15 mouse cellular contexts compared by ENCODE assay signal in the genomic region with DNA sequence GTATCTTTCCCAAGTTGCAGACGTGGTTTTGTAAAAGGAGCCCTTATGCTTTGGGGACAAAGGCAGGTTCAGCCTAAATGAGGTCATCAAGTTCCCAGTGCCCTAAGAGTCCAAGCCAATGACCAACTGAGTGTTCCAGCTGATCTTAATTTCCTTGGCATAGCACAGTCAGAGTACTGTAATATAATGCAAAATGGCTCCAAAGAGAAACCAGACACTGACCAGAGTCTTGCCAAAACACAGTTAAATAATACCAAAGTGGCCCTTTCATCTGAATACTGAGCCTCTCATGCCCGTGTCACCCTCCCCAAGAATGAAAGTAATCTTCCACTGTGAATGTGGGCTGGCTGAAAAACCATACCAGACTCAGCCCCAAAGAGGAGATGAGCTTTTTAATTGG. TPM values are rescaled to one million over a fixed set of nuclear protein-coding genes. Genes with fewer than 3 reads are reported as not detected.
DNase-seq lines count a peak whose midpoint lies in the region; ATAC-seq lines count a peak whose summit lies in the region.
"Had no signal": no experiment of that assay in that cellular context is flagged by ENCODE, and none has a peak within 500 bp of the region (broad histone marks: within the 10 kb centered on the region; RNA-seq: fewer than 3 reads in every experiment).

No protein-coding gene starts in this region.

- H3K9me3 ChIP-seq in heart, embryonic 10.5 days = no peaks in the 10 kb centered on the region
- no peaks in the 10 kb centered on the region for H3K9me3 ChIP-seq in kidney, embryonic 15.5 days (replicated peaks)
- no peaks in the 10 kb centered on the region for H3K9me3 ChIP-seq in stomach, embryonic 14.5 days (ENCODE audit: control insufficient read depth, low read depth, low read length)
- H3K9me3 ChIP-seq: hindbrain, embryonic 12.5 days; limb, embryonic 15.5 days had no signal

- peaks cover 11% of the 10 kb centered on the region for H3K4me1 ChIP-seq in heart, embryonic 10.5 days
- no peaks in the 10 kb centered on the region for H3K4me1 ChIP-seq in kidney, embryonic 15.5 days
- peaks cover 2% of the 10 kb centered on the region; the same call in 1 of the 2 replicates for H3K4me1 ChIP-seq in brown adipose tissue, adult 24 weeks (ENCODE audit: control insufficient read depth, insufficient read depth, insufficient read length, low read length)
- no peaks in the 10 kb centered on the region for H3K4me1 ChIP-seq in stomach, embryonic 14.5 days (ENCODE audit: control insufficient read depth, insufficient read depth, low read length)
- H3K4me1 ChIP-seq: hindbrain, embryonic 12.5 days; limb, embryonic 15.5 days had no signal

- DNase-seq in heart, adult 18-20 months = peak; percentile 26 to 39
- no peak for DNase-seq in heart, embryonic 10.5 days (ENCODE audit: low spot score)
- DNase-seq in kidney, adult 9 months = peak; percentile 19
- DNase-seq in spleen, postnatal 14 days (ENCODE audit: low spot score in 2 of 2) = no peak
- DNase-seq in right cerebral cortex, adult 2 months (ENCODE audit: low spot score in 2 of 2) = no peak
- DNase-seq: adrenal gland, postnatal 36 days; gastrocnemius, postnatal 10 days; lung, embryonic 14.5 days; thymus, adult 18-20 months had no signal

- no peak overlapping the region for H3K4me2 ChIP-seq in kidney, embryonic 15.5 days
- H3K4me2 ChIP-seq in stomach, embryonic 14.5 days (replicated peaks; ENCODE audit: low read depth, low read length) = no peak overlapping the region
- H3K4me2 ChIP-seq: hindbrain, embryonic 12.5 days; limb, embryonic 15.5 days; lung, embryonic 14.5 days had no signal

- no peaks in the 10 kb centered on the region for H3K27me3 ChIP-seq in heart, embryonic 10.5 days (ENCODE audit: insufficient read depth, poor library complexity, severe bottlenecking)
- H3K27me3 ChIP-seq in kidney, embryonic 15.5 days = no peaks in the 10 kb centered on the region
- no peaks in the 10 kb centered on the region for H3K27me3 ChIP-seq in stomach, embryonic 14.5 days (ENCODE audit: control insufficient read depth, insufficient read depth, low read length)
- H3K27me3 ChIP-seq: hindbrain, embryonic 12.5 days; limb, embryonic 15.5 days had no signal

- no peak overlapping the region for H3K4me3 ChIP-seq in heart, embryonic 10.5 days
- H3K4me3 ChIP-seq in kidney, embryonic 15.5 days (replicated peaks) = no peak overlapping the region
- H3K4me3 ChIP-seq in brown adipose tissue, adult 24 weeks (ENCODE audit: insufficient read depth, low read depth, low read length) = no peak overlapping the region
- H3K4me3 ChIP-seq in stomach, embryonic 14.5 days (ENCODE audit: low read depth, low read length) = no peak overlapping the region
- H3K4me3 ChIP-seq: hindbrain, embryonic 12.5 days; limb, embryonic 15.5 days had no signal

- no peak overlapping the region for H3K9ac ChIP-seq in kidney, embryonic 15.5 days
- H3K9ac ChIP-seq in stomach, embryonic 14.5 days (replicated peaks; ENCODE audit: low read depth, low read length) = no peak overlapping the region
- H3K9ac ChIP-seq: hindbrain, embryonic 12.5 days; limb, embryonic 15.5 days; lung, embryonic 14.5 days had no signal

- no peaks in the 10 kb centered on the region for H3K36me3 ChIP-seq in heart, embryonic 10.5 days
- H3K36me3 ChIP-seq in kidney, embryonic 15.5 days = no peaks in the 10 kb centered on the region
- no peaks in the 10 kb centered on the region for H3K36me3 ChIP-seq in stomach, embryonic 14.5 days (ENCODE audit: control insufficient read depth, insufficient read depth, low read length)
- H3K36me3 ChIP-seq: G1E; hindbrain, embryonic 12.5 days; limb, embryonic 15.5 days had no signal

- ATAC-seq in kidney, embryonic 15.5 days (replicated peaks; ENCODE audit: low FRiP score) = no peak
- ATAC-seq in stomach, embryonic 14.5 days (ENCODE audit: insufficient number of reproducible peaks, insufficient read depth, low FRiP score, low read depth) = peak; percentile 23; the same call in 1 of the 2 replicates

- 57% methylated on average over 2 of the region's 2 CpGs for WGBS in heart, embryonic 10.5 days
- WGBS in kidney, embryonic 15.5 days = 70% methylated on average over 2 of the region's 2 CpGs
- 61% methylated on average over 2 of the region's 2 CpGs for WGBS in stomach, embryonic 14.5 days

- no peak overlapping the region for H3K27ac ChIP-seq in heart, embryonic 10.5 days
- H3K27ac ChIP-seq in kidney, embryonic 15.5 days = no peak overlapping the region
- peak overlapping the region; percentile 79 for H3K27ac ChIP-seq in brown adipose tissue, adult 24 weeks (replicated peaks; ENCODE audit: low read depth, low read length)
- no peak overlapping the region for H3K27ac ChIP-seq in stomach, embryonic 14.5 days (ENCODE audit: low read length)
- H3K27ac ChIP-seq: hindbrain, embryonic 12.5 days; limb, embryonic 15.5 days had no signal

RNA-seq across cellular contexts. Expression of gene Grb14, which starts 17.4 kb away (rescaled TPM):
- total RNA-seq in heart, adult 18-20 months (2021) = 100 to 1,000 TPM; 225 to 261 TPM
- 49.8 and 63.3 TPM in 2 replicates for polyA plus RNA-seq in heart, embryonic 10.5 days (2016; fragmentation: Nextera tagmentation; extraction: Ambion mirVana)
- 29.6 and 30.4 TPM in 2 replicates for polyA plus RNA-seq in kidney, embryonic 15.5 days (2015; fragmentation: Nextera tagmentation; extraction: Ambion mirVana)
- 108 and 155 TPM in 2 replicates for polyA plus RNA-seq in brown adipose tissue, adult 24 weeks (2012; ENCODE audit: insufficient read depth, insufficient read length, missing spikeins)
- 15.7 and 16.8 TPM in 2 replicates for polyA plus RNA-seq in stomach, embryonic 14.5 days (2014; fragmentation: Nextera tagmentation; extraction: Ambion mirVana)
- polyA plus RNA-seq: G1E had no signal

Comparison
In these comparisons a context has a peak if more than half of its experiments do, and no peak if none do; other contexts are left out.
1. DNase-seq: peak in heart, adult 18-20 months (2 of 2) and kidney, adult 9 months (single experiment); none in heart, embryonic 10.5 days (single experiment), spleen, postnatal 14 days (0 of 2) and right cerebral cortex, adult 2 months (0 of 2).